8 mouse cellular contexts compared by ENCODE assay signal in the genomic region with DNA sequence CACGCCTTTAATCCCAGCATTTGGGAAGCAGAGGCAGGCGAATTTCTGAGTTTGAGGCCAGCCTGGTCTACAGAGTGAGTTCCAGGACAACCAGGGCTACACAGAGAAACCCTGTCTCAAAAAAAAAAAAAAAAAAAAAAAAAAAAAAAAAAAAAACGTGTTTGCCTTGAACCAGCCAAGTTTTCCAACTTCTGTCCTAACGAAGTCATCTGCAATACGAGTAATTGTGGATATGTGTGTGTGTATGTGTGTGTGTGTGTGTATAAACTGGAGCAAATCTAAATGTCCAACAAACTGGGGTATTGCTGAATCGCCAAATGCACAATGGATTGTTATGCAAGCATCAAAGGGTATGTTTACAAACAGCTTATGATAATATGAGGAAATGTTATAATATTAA. TPM values are rescaled to one million over a fixed set of nuclear protein-coding genes. Genes with fewer than 3 reads are reported as not detected.
"Had no signal": no experiment of that assay in that cellular context is flagged by ENCODE, and none has a peak within 500 bp of the region (broad histone marks: within the 10 kb centered on the region; RNA-seq: fewer than 3 reads in every experiment).

No protein-coding gene starts in this region.

RNA-seq across cellular contexts. Expression of a gene that starts 48.9 kb away (rescaled TPM):
- total RNA-seq: monocyte, adult 5-6 weeks had no signal
- polyA plus RNA-seq: liver, embryonic 12.5 days; liver, embryonic 16.5 days; midbrain, embryonic 11.5 days; neural tube, embryonic 13.5 days; spleen, adult 2 months; stomach, embryonic 15.5 days; thymus, adult 2 months had no signal
